Comparison of ENCODE assay signal across 23 mouse cellular contexts in genomic region chr15:56067214-56067613, GRCm38 (mm10).
A peak's percentile ranks its signal among the peaks of the same experiment; 100 is the strongest.
DNase-seq lines count a peak whose midpoint lies in the region; ATAC-seq and TF ChIP-seq lines count a peak whose summit lies in the region.
"Had no signal": no experiment of that assay in that cellular context is flagged by ENCODE, and none has a peak within 500 bp of the region (broad histone marks: within the 10 kb centered on the region; RNA-seq: fewer than 3 reads in every experiment).

No protein-coding gene starts in this region.

- H3K9ac ChIP-seq in intestine, embryonic 15.5 days: no peak overlapping the region
- H3K9ac ChIP-seq in intestine, postnatal 0 days (ENCODE audit: low read depth, low read length): no peak overlapping the region
- H3K9ac ChIP-seq in kidney, postnatal 0 days (ENCODE audit: low read depth, low read length): no peak overlapping the region
- H3K9ac ChIP-seq: embryonic facial prominence, embryonic 12.5 days; forebrain, postnatal 0 days; heart, embryonic 15.5 days had no signal

- no peak overlapping the region for H3K27ac ChIP-seq in intestine, embryonic 15.5 days
- no peak overlapping the region for H3K27ac ChIP-seq in intestine, postnatal 0 days (ENCODE audit: low read depth, low read length)
- H3K27ac ChIP-seq in kidney, postnatal 0 days: no peak overlapping the region
- H3K27ac ChIP-seq in testis, adult 2 months (ENCODE audit: control insufficient read depth, insufficient read depth, low read depth, low read length): no peak overlapping the region
- H3K27ac ChIP-seq: embryonic facial prominence, embryonic 12.5 days; heart, adult 2 months; heart, embryonic 15.5 days had no signal

- no peaks in the 10 kb centered on the region for H3K27me3 ChIP-seq in intestine, embryonic 15.5 days (replicated peaks)
- no peaks in the 10 kb centered on the region for H3K27me3 ChIP-seq in intestine, postnatal 0 days (replicated peaks; ENCODE audit: control insufficient read depth, insufficient read depth, low read length)
- H3K27me3 ChIP-seq in kidney, postnatal 0 days (ENCODE audit: insufficient read depth, low read length): no peaks in the 10 kb centered on the region
- no peaks in the 10 kb centered on the region for H3K27me3 ChIP-seq in testis, adult 2 months (ENCODE audit: control insufficient read depth, insufficient read depth, low read length)
- H3K27me3 ChIP-seq: embryonic facial prominence, embryonic 12.5 days; heart, embryonic 15.5 days had no signal

- H3K4me1 ChIP-seq in intestine, embryonic 15.5 days (replicated peaks): no peaks in the 10 kb centered on the region
- H3K4me1 ChIP-seq in intestine, postnatal 0 days (replicated peaks; ENCODE audit: control insufficient read depth, insufficient read depth, low read length): peaks cover 5% of the 10 kb centered on the region; the same call in 1 of the 2 replicates
- no peaks in the 10 kb centered on the region for H3K4me1 ChIP-seq in kidney, postnatal 0 days (replicated peaks; ENCODE audit: insufficient read depth, low read length)
- H3K4me1 ChIP-seq in testis, adult 2 months (ENCODE audit: control insufficient read depth, insufficient read depth, low read length): no peaks in the 10 kb centered on the region
- H3K4me1 ChIP-seq: embryonic facial prominence, embryonic 12.5 days; heart, embryonic 15.5 days had no signal

- H3K4me3 ChIP-seq in intestine, embryonic 15.5 days (replicated peaks): no peak overlapping the region
- H3K4me3 ChIP-seq in intestine, postnatal 0 days (ENCODE audit: low read depth, low read length): no peak overlapping the region
- H3K4me3 ChIP-seq in kidney, postnatal 0 days (replicated peaks; ENCODE audit: low read depth, low read length): no peak overlapping the region
- H3K4me3 ChIP-seq in testis, adult 2 months (ENCODE audit: control insufficient read depth, low read depth, low read length): peak overlapping the region; percentile 58
- H3K4me3 ChIP-seq: embryonic facial prominence, embryonic 12.5 days; heart, adult 2 months; heart, embryonic 15.5 days had no signal

- H3K36me3 ChIP-seq in intestine, embryonic 15.5 days: no peaks in the 10 kb centered on the region
- H3K36me3 ChIP-seq in intestine, postnatal 0 days (ENCODE audit: control insufficient read depth, insufficient read depth): no peaks in the 10 kb centered on the region
- H3K36me3 ChIP-seq in kidney, postnatal 0 days (ENCODE audit: insufficient read depth, low read length): no peaks in the 10 kb centered on the region
- H3K36me3 ChIP-seq in testis, adult 2 months (ENCODE audit: control insufficient read depth, insufficient read depth, low read length): no peaks in the 10 kb centered on the region
- H3K36me3 ChIP-seq: embryonic facial prominence, embryonic 12.5 days; G1E; heart, embryonic 15.5 days had no signal

- no peak for TF ChIP-seq POLR2A in testis, adult 2 months (IDR thresholded peaks at IDR 0.05; ENCODE audit: control insufficient read depth, low read depth, low read length)

- DNase-seq in embryo, embryonic 10 days (ENCODE audit: low spot score): peak; percentile 18
- no peak for DNase-seq in embryo, embryonic 9.5 days (ENCODE audit: extremely low spot score)
- DNase-seq in kidney, postnatal 0 days (ENCODE audit: low spot score): peak; percentile 58
- no peak for DNase-seq in kidney, postnatal 36 days
- no peak for DNase-seq in testis, postnatal 10 days (ENCODE audit: low spot score)
- DNase-seq: adrenal gland, adult 8-10 months; adrenal gland, postnatal 36 days; B cell, adult 2 months; cerebellum, adult 2 months; cerebellum, postnatal 10 days; embryo, embryonic 11 days; forebrain, postnatal 0 days; gastrocnemius, postnatal 14 days; heart, adult 2 months; heart, postnatal 14 days had no signal

- H3K9me3 ChIP-seq in intestine, embryonic 15.5 days: no peaks in the 10 kb centered on the region
- H3K9me3 ChIP-seq in intestine, postnatal 0 days (ENCODE audit: control insufficient read depth): no peaks in the 10 kb centered on the region
- no peaks in the 10 kb centered on the region for H3K9me3 ChIP-seq in kidney, postnatal 0 days (replicated peaks; ENCODE audit: low read length)
- H3K9me3 ChIP-seq: embryonic facial prominence, embryonic 12.5 days; G1E; heart, embryonic 15.5 days had no signal

- WGBS in intestine, embryonic 15.5 days: 24% methylated on average over 3 of the region's 3 CpGs
- WGBS in intestine, postnatal 0 days: 27% methylated on average over 3 of the region's 3 CpGs
- 15% methylated on average over 3 of the region's 3 CpGs for WGBS in kidney, postnatal 0 days

- no peak overlapping the region for H3K4me2 ChIP-seq in intestine, embryonic 15.5 days (replicated peaks)
- no peak overlapping the region for H3K4me2 ChIP-seq in intestine, postnatal 0 days (replicated peaks; ENCODE audit: low read depth)
- H3K4me2 ChIP-seq in kidney, postnatal 0 days (ENCODE audit: low read length): no peak overlapping the region
- H3K4me2 ChIP-seq: embryonic facial prominence, embryonic 12.5 days; heart, embryonic 11.5 days; heart, embryonic 15.5 days had no signal

- ATAC-seq in intestine, embryonic 15.5 days: 0 out of 2 replicates have a peak, but pooled peaks have one; percentile 17
- no peak for ATAC-seq in intestine, postnatal 0 days
- ATAC-seq in kidney, postnatal 0 days (replicated peaks; ENCODE audit: low FRiP score, low read depth): peak; percentile 9; the same call in 1 of the 2 replicates
- ATAC-seq: CD4-positive, CD25-positive, alpha-beta regulatory T cell, adult 4 months; forebrain, postnatal 0 days had no signal

- TF ChIP-seq CTCF in intestine, postnatal 0 days (IDR thresholded peaks at IDR 0.05; ENCODE audit: low read depth): no peak
- TF ChIP-seq CTCF in kidney, postnatal 0 days (IDR thresholded peaks at IDR 0.05; ENCODE audit: low read depth): no peak
- TF ChIP-seq CTCF in testis, adult 2 months (IDR thresholded peaks at IDR 0.05; ENCODE audit: control insufficient read depth, insufficient read depth, insufficient replicate concordance, low read depth, low read length): no peak

Comparison
In these comparisons a context has a peak if more than half of its experiments do, and no peak if none do; other contexts are left out.
1. DNase-seq: peak in embryo, embryonic 10 days (single experiment) and kidney, postnatal 0 days (single experiment); none in embryo, embryonic 9.5 days (single experiment), kidney, postnatal 36 days (0 of 2) and testis, postnatal 10 days (single experiment).